Mouse (Mus musculus) cerebellum, adult 2 months (tissue): ENCODE results near the gene Ly86. TPM values are rescaled to one million over a fixed set of nuclear protein-coding genes. Genes with fewer than 3 reads are reported as not detected.
A peak's percentile ranks its signal among the peaks of the same experiment; 100 is the strongest.

Experiments
- DNase-seq, 2 experiments: peaks; one replicate each; pipeline ENCODE4 v3.0.0; 2021
- H3K27ac ChIP-seq: fragments of 200-500 bp; 2 replicates; pipeline ENCODE4 v1.5.1; 2012; ENCODE audit warnings: low read length, control low read depth, inconsistent platforms; ENCODE audit not compliant: insufficient read depth
- H3K27me3 ChIP-seq: fragments of 200-500 bp; 2 replicates; pipeline ENCODE4 v1.6.1; 2012; ENCODE audit warnings: inconsistent platforms, mild to moderate bottlenecking, low read length, moderate library complexity; ENCODE audit not compliant: control insufficient read depth, insufficient read depth
- H3K4me1 ChIP-seq: fragments of 200-500 bp; 2 replicates; pipeline ENCODE4 v1.6.1; 2011; ENCODE audit warnings: low read length; ENCODE audit not compliant: control insufficient read depth, insufficient read depth
- H3K4me3 ChIP-seq: fragments of 200-500 bp; replicated peaks from 2 replicates; pipeline ENCODE3; 2011; ENCODE audit warnings: mild to moderate bottlenecking, low read depth, low read length, control low read depth; ENCODE audit not compliant: insufficient read depth
- CTCF ChIP-seq: fragments of 200-500 bp; IDR thresholded peaks from 2 replicates; pipeline ENCODE4 v1.5.1; 2011; ENCODE audit warnings: low read depth, mild to moderate bottlenecking, control low read depth, low read length, moderate library complexity, borderline replicate concordance; ENCODE audit not compliant: insufficient read depth
- POLR2A ChIP-seq: fragments of 200-500 bp; IDR thresholded peaks from 2 replicates; pipeline ENCODE4 v1.6.1; 2011; ENCODE audit warnings: low read length, control low read depth, borderline replicate concordance; ENCODE audit not compliant: insufficient read depth
- WGBS: fragments of 180-500 bp; shearing (Covaris S2); methylation state at CpG from one replicate; pipeline ENCODE4 v1.1.7; 2018; 5-methylcytosine and 5-hydroxymethylcytosine counted together
- polyA plus RNA-seq: library from polyadenylated mRNA; depleted of rRNA; stranded (reverse); fragments of >200 nt; gene quantifications from 2 replicates; pipeline ENCODE4 v1.2.3, GENCODE M21; 2012

The Ly86 gene
- polyA plus RNA-seq, 1 experiment, result 9.3 TPM

DNA sequence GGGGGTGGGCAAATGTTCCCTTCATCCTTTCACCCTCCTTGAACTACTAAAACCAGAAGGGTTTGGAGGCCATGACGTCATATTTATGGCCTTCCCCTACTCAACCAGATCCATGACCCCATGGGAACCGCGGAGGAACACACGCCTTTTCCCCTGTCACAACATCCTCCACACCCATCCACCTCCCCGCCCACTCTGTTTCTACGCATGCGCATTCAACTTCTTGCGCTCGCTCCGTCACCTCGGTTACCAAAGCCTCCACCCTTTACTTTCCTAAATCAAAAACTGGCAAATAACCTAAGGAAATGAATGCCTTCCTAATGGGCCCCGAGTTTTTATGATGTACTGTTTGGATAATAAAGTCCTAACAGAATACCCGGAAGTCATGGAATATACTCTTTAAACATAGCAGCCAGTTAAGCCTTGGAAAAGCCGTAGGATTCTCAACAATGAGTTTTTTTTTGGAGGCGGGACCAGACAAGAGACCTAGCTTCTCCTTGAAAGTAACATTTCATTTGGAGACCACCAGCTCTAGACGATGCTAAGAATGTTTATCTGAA lies 101.8 kb downstream of the Ly86 start:
- TF ChIP-seq CTCF (no peak), POLR2A (no peak)
- WGBS, result 92% methylated on average over 16 of the region's 16 CpGs

DNA sequence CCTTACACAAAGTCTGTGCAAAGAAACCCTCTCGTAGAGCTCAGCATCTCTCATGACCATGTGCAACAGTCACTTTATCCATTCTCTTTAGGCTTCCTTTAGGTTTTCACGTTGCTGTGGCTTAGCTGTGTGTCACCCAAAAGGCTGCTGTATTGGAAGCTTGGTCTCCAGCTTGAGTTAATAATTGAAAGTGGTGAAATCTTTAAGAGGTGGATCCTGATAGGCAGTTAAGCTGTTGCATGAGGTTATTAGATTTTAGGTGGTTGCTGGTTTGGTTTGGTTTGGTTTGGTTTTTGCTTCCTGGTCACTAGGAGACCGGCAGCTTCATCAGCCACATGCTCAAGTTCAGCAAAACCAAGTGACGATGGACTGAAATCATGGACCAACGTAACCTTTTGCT lies 106.0 kb downstream of the Ly86 start:
- TF ChIP-seq POLR2A (no peak), CTCF (no peak)
- no peak overlapping the region for H3K27ac ChIP-seq
- H3K4me3 ChIP-seq, result no peak overlapping the region
- 95% methylated on average over 5 of the region's 5 CpGs for WGBS
- no peaks in the 10 kb centered on the region for H3K27me3 ChIP-seq
- no peak for DNase-seq
- peaks cover 3% of the 10 kb centered on the region; the same call in 1 of the 2 replicates for H3K4me1 ChIP-seq

More for the DNA sequence above, 101.8 kb downstream of the Ly86 start:
- no peak for DNase-seq
- H3K4me3 ChIP-seq, result no peak overlapping the region
- H3K27me3 ChIP-seq, result no peaks in the 10 kb centered on the region
- no peaks in the 10 kb centered on the region for H3K4me1 ChIP-seq
- H3K27ac ChIP-seq, result no peak overlapping the region

DNA sequence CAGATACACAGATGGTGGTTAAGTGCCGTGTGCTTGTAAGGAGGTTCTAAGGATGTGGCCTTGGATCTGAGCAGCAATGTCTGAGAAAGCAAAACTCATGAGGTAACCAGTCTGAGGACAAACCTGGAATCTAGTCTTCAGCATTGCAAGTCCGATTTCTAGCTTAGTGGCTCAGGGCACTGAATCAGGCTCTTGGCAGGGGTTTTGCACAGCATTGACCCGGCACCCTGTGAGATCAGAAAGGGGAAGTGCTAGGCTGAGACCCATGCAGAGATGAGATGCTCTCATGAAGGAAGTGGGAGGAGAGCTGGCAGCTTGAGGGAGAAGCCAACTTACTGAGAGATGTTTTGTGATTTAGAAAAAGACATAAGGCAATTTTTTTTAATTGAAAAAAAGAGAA lies 106.5 kb downstream of the Ly86 start:
- Histone ChIP-seq H3K27ac (no peak overlapping the region), H3K4me3 (no peak overlapping the region), H3K27me3 (no peaks in the 10 kb centered on the region), H3K4me1 (peaks cover 3% of the 10 kb centered on the region; the same call in 1 of the 2 replicates)
- 59% methylated on average over 3 of the region's 3 CpGs for WGBS
- TF ChIP-seq CTCF (no peak), POLR2A (no peak)
- no peak for DNase-seq

DNA sequence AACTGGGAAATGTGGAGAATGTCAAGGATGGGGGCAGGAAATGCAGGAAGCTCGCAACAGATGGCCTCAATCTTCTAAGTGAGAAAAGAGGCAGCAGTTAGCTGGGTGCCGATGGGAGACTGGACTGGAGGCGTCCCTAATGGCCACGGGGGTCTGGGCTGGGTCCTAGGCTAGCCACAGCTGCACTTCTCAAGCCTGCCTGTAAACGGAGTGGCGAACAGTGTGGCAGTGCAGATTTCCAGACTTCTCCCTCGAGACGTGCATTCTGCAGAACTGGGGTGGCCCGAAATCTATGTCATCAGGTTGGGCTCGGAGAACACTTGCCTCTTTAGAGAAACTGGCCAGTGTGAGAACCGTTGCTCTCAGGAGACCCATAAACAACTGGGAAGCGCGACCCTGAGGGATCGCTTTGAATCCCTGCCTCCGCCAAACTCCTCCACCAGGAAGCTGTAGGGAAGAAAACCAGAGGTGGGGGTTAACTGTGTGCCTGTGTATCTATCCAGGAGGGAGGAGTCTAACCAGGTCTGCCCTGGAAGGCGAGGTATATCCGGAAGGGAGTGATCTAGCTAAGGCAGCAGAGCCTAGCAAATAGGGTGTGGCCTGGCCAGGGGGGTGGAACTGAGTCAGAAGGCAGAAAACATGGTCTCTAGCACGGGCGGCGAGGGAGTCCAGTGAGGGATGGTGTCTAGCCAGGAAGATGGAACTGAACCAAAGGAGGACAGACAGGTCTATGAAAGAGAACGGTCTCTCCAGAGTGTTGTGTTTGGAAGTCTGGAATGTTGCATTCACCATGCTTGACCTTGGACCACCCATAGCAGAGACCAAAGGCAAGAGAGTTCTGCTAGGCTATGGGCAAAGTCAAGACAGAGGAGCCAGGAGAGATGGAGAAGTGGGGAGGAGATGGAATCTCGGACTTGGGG lies 107.3 kb downstream of the Ly86 start:
- TF ChIP-seq CTCF (no peak), POLR2A (no peak)
- Histone ChIP-seq H3K4me3 (peak overlapping the region; percentile 27), H3K27me3 (no peaks in the 10 kb centered on the region), H3K27ac (no peak overlapping the region), H3K4me1 (peaks cover 3% of the 10 kb centered on the region; the same call in 1 of the 2 replicates)
- peak; percentile 24 to 28 for DNase-seq
- 12% methylated on average over 22 of the region's 22 CpGs for WGBS

DNA sequence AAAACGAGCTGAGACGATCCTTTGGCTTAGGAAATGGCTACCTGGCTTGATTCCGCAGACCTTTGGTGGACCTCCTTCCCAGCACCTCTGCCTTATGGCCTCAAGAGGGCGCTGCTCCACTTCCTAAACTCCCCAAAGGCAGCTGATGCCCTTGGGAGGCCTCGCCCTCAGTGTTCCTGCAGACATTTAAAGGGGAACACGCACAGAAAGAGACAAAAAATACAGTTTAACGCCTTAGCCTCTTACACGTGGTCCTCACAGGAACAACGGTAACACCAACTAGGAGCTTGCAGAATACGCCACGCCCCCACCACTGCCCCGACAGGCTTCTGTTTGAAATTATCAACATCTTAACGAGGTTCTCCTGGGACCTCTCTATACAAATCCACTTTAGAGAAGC lies 108.2 kb downstream of the Ly86 start:
- TF ChIP-seq POLR2A, result no peak
- peak; percentile 79 for TF ChIP-seq CTCF
- Histone ChIP-seq H3K27ac (no peak overlapping the region; the same call in 1 of the 2 replicates), H3K4me1 (peaks cover 3% of the 10 kb centered on the region; the same call in 1 of the 2 replicates), H3K4me3 (no peak overlapping the region), H3K27me3 (no peaks in the 10 kb centered on the region)
- WGBS, result 15% methylated on average over 13 of the region's 13 CpGs
- DNase-seq, result peak; percentile 57 to 62

DNA sequence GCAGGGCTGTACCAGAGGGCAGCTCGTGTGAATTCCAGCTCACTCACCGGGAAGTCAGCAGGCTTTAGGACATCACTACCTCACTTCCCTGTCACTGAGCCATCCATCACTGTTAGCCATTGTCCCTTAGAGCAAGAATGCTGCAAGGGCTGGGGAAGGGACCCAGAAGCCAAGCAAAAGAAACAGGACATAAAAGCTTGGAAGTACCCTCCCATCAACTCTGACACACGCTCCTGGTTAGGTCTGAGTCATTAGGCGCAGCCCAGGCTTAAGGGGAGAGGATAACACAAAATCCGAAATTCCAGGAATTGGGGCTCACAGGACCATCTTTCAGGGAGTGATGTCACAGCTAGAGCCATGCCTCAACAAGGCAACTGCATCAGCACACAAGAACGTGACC lies 109.3 kb downstream of the Ly86 start:
- Histone ChIP-seq H3K27ac (no peak overlapping the region), H3K4me3 (no peak overlapping the region), H3K27me3 (no peaks in the 10 kb centered on the region), H3K4me1 (peaks cover 3% of the 10 kb centered on the region; the same call in 1 of the 2 replicates)
- WGBS, result 83% methylated on average over 6 of the region's 6 CpGs
- TF ChIP-seq POLR2A, result no peak
- no peak for TF ChIP-seq CTCF
- DNase-seq, result no peak

DNA sequence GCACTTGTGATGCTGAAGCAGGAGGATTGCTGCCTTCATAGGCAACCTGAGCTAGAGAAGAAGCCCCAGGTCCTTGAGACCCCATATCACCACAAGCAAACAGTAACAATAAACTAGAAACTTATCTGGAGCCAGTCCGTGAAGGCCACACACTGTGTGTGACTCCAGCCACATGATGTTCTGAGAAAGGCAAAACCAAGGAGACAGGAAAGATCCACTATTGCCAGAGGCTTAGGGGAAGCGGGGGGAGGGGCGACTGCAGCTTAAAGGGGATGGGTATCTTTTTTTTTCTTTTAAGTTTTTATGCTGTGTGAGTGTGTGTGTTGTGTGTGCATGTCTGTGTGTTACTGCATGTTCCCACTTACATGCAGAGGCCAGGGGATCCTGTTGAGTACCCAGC lies 110.6 kb downstream of the Ly86 start:
- H3K27ac ChIP-seq, result no peak overlapping the region
- peaks cover 3% of the 10 kb centered on the region for H3K4me1 ChIP-seq
- WGBS, result 87% methylated on average over 3 of the region's 3 CpGs
- no peak overlapping the region for H3K4me3 ChIP-seq
- TF ChIP-seq POLR2A, result no peak
- no peaks in the 10 kb centered on the region; the same call in 1 of the 2 replicates for H3K27me3 ChIP-seq
- no peak for DNase-seq
